Mouse (Mus musculus): ENCODE results near the gene Cby1. TPM values are rescaled to one million over a fixed set of nuclear protein-coding genes. Genes with fewer than 3 reads are reported as not detected.

Cby1 gene
- polyA plus RNA-seq, 2 experiments, result 4.6 to 13.4 TPM

GRCm38 (mm10) chr15:79697011-79697410 lies 38.0 kb downstream of the Cby1 start:
- Histone ChIP-seq H3K9me3 (ENCODE audit: control insufficient read depth, low read length) (no peaks in the 10 kb centered on the region), H3K4me3 (ENCODE audit: insufficient read depth in 1 of 2, low read depth in 2 of 2, low read length in 2 of 2) (no peak overlapping the region), H3K27ac (peak overlapping the region; percentile 25; the same call in 1 of the 2 replicates), H3K27me3 (ENCODE audit: control insufficient read depth, insufficient read depth, low read length) (no peaks in the 10 kb centered on the region), H3K36me3 (replicated peaks; ENCODE audit: control insufficient read depth, insufficient read depth, low read depth) (peaks cover 22% of the 10 kb centered on the region), H3K4me2 (ENCODE audit: low read depth) (no peak overlapping the region), H3K4me1 (replicated peaks; ENCODE audit: control insufficient read depth in 2 of 2, insufficient read depth in 2 of 2, low read length in 1 of 2) (peaks cover 50 to 57% of the 10 kb centered on the region in 2 experiments), H3K9ac (replicated peaks) (0 out of 2 replicates have a peak overlapping the region, but pooled peaks have one; percentile 1)
- ATAC-seq (ENCODE audit: insufficient read depth) (no peak), DNase-seq (ENCODE audit: low read depth in 3 of 3, low spot score in 3 of 3) (no peak)
- 63% methylated on average over 6 of the region's 6 CpGs for WGBS (ENCODE audit: insufficient replicate concordance)
- no peak for TF ChIP-seq CTCF (IDR thresholded peaks at IDR 0.05; ENCODE audit: low read depth)
- no peak for TF ChIP-seq EP300 (IDR thresholded peaks at IDR 0.05; ENCODE audit: low read depth)

GRCm38 (mm10) chr15:79697558-79698187 lies 38.7 kb downstream of the Cby1 start:
- 70% methylated on average over 9 of the region's 9 CpGs for WGBS (ENCODE audit: insufficient replicate concordance)
- H3K9ac ChIP-seq (replicated peaks), result no peak overlapping the region
- peaks cover 22% of the 10 kb centered on the region for H3K36me3 ChIP-seq (replicated peaks; ENCODE audit: control insufficient read depth, insufficient read depth, low read depth)
- no peaks in the 10 kb centered on the region for H3K9me3 ChIP-seq (ENCODE audit: control insufficient read depth, low read length)
- no peak overlapping the region for H3K27ac ChIP-seq
- DNase-seq (ENCODE audit: low read depth in 3 of 3, low spot score in 3 of 3) (no peak), ATAC-seq (ENCODE audit: insufficient read depth) (no peak)
- TF ChIP-seq EP300 (IDR thresholded peaks at IDR 0.05; ENCODE audit: low read depth), result no peak
- no peak for TF ChIP-seq CTCF (IDR thresholded peaks at IDR 0.05; ENCODE audit: low read depth)
- H3K4me3 ChIP-seq (ENCODE audit: insufficient read depth in 1 of 2, low read depth in 2 of 2, low read length in 2 of 2), result no peak overlapping the region
- H3K4me1 ChIP-seq (replicated peaks; ENCODE audit: control insufficient read depth in 2 of 2, insufficient read depth in 2 of 2, low read length in 1 of 2), result peaks cover 44 to 52% of the 10 kb centered on the region in 2 experiments
- no peaks in the 10 kb centered on the region for H3K27me3 ChIP-seq (ENCODE audit: control insufficient read depth, insufficient read depth, low read length)
- H3K4me2 ChIP-seq (ENCODE audit: low read depth), result no peak overlapping the region

GRCm38 (mm10) chr15:79706603-79707214 lies 47.7 kb downstream of the Cby1 start:
- H3K36me3 ChIP-seq (replicated peaks; ENCODE audit: control insufficient read depth, insufficient read depth, low read depth), result peaks cover 50% of the 10 kb centered on the region
- H3K4me2 ChIP-seq (ENCODE audit: low read depth), result no peak overlapping the region
- H3K9me3 ChIP-seq (ENCODE audit: control insufficient read depth, low read length), result no peaks in the 10 kb centered on the region
- no peak for TF ChIP-seq EP300 (IDR thresholded peaks at IDR 0.05; ENCODE audit: low read depth)
- no peak for TF ChIP-seq CTCF (IDR thresholded peaks at IDR 0.05; ENCODE audit: low read depth)
- H3K4me1 ChIP-seq (replicated peaks; ENCODE audit: control insufficient read depth in 2 of 2, insufficient read depth in 2 of 2, low read length in 1 of 2), result no peaks in the 10 kb centered on the region
- ATAC-seq (ENCODE audit: insufficient read depth), result no peak
- H3K27me3 ChIP-seq (ENCODE audit: control insufficient read depth, insufficient read depth, low read length), result no peaks in the 10 kb centered on the region
- DNase-seq (ENCODE audit: low read depth in 3 of 3, low spot score in 3 of 3), result no peak
- no peak overlapping the region for H3K9ac ChIP-seq (replicated peaks)
- H3K27ac ChIP-seq, result no peak overlapping the region
- 84% methylated on average over 17 of the region's 17 CpGs for WGBS (ENCODE audit: insufficient replicate concordance)
- no peak overlapping the region for H3K4me3 ChIP-seq (ENCODE audit: insufficient read depth in 1 of 2, low read depth in 2 of 2, low read length in 2 of 2)

GRCm38 (mm10) chr15:79708229-79708822 lies 49.3 kb downstream of the Cby1 start:
- Histone ChIP-seq H3K9ac (replicated peaks) (no peak overlapping the region), H3K4me2 (ENCODE audit: low read depth) (no peak overlapping the region), H3K27ac (no peak overlapping the region), H3K9me3 (ENCODE audit: control insufficient read depth, low read length) (no peaks in the 10 kb centered on the region), H3K36me3 (replicated peaks; ENCODE audit: control insufficient read depth, insufficient read depth, low read depth) (peaks cover 66% of the 10 kb centered on the region), H3K27me3 (ENCODE audit: control insufficient read depth, insufficient read depth, low read length) (no peaks in the 10 kb centered on the region), H3K4me3 (ENCODE audit: insufficient read depth in 1 of 2, low read depth in 2 of 2, low read length in 2 of 2) (no peak overlapping the region), H3K4me1 (replicated peaks; ENCODE audit: control insufficient read depth in 2 of 2, insufficient read depth in 2 of 2, low read length in 1 of 2) (no peaks in the 10 kb centered on the region)
- TF ChIP-seq CTCF (IDR thresholded peaks at IDR 0.05; ENCODE audit: low read depth), result peak; percentile 28
- no peak for TF ChIP-seq EP300 (IDR thresholded peaks at IDR 0.05; ENCODE audit: low read depth)
- no peak for ATAC-seq (ENCODE audit: insufficient read depth)
- WGBS (ENCODE audit: insufficient replicate concordance), result 87% methylated on average over 5 of the region's 5 CpGs
- no peak for DNase-seq (ENCODE audit: low read depth in 3 of 3, low spot score in 3 of 3)

DNA sequence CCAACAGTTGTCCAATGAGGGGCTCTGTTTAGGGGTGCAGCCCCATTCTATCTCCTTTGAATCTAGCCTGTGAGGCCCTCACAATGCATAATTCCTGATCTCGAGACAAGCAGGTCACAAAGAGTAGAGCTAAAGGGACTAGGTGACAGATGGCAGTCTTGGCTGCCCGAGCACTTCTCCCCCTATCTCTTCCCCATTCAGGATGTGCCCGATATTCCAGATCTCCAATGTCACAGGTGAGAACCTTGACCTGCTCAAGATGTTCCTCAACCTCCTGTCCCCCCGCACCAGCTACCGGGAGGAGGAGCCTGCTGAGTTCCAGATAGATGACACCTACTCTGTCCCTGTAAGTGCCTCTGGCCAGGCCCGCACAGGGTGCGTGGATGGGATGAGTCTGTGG lies 56.6 kb downstream of the Cby1 start:
- no peak overlapping the region for H3K9ac ChIP-seq (replicated peaks)
- H3K27me3 ChIP-seq (ENCODE audit: control insufficient read depth, insufficient read depth, low read length), result no peaks in the 10 kb centered on the region
- H3K36me3 ChIP-seq (replicated peaks; ENCODE audit: control insufficient read depth, insufficient read depth, low read depth), result peaks cover 91% of the 10 kb centered on the region
- H3K4me1 ChIP-seq (replicated peaks; ENCODE audit: control insufficient read depth in 2 of 2, insufficient read depth in 2 of 2, low read length in 1 of 2), result no peaks in the 10 kb centered on the region
- no peak for ATAC-seq (ENCODE audit: insufficient read depth)
- no peaks in the 10 kb centered on the region for H3K9me3 ChIP-seq (ENCODE audit: control insufficient read depth, low read length)
- TF ChIP-seq EP300 (IDR thresholded peaks at IDR 0.05; ENCODE audit: low read depth) (no peak), CTCF (IDR thresholded peaks at IDR 0.05; ENCODE audit: low read depth) (no peak)
- WGBS (ENCODE audit: insufficient replicate concordance), result 88% methylated on average over 7 of the region's 7 CpGs
- DNase-seq (ENCODE audit: low read depth in 3 of 3, low spot score in 3 of 3), result no peak
- no peak overlapping the region for H3K4me3 ChIP-seq (ENCODE audit: insufficient read depth in 1 of 2, low read depth in 2 of 2, low read length in 2 of 2)
- H3K27ac ChIP-seq, result no peak overlapping the region
- H3K4me2 ChIP-seq (ENCODE audit: low read depth), result no peak overlapping the region

Data from liver, embryonic 14.5 days (tissue).